Mouse (Mus musculus): ENCODE data around the gene Fam120b.
"Not testable (repeated sequence)": the region's sequence is repeated elsewhere in the genome, so short reads cannot be mapped to it uniquely, and the experiment has no call there.

The Fam120b gene

DNA sequence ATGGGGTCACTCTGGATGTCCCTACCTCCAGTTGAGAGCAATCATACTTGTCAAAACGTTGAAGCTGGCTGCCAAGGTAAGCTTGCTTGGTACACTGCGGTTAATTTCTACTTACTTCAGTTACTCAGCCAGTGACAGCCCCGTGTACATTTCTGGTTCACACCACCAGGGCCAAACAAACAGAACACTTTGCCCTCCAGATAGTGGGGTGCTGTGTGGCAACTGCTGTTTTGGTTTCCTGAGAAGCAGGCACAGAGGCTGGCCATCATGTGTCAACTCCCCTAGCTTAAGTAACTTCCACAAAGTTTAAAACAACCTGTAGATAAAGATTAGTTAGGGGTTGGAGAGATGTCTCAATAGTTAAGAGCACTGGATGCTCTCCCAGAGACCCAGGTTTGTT, 38.7 kb downstream of the Fam120b start:
- no peak for DNase-seq

- DNase-seq, result no peak
Observed at GRCm38 (mm10) chr17:15440067-15440462, 44.1 kb downstream of the Fam120b start.

DNA sequence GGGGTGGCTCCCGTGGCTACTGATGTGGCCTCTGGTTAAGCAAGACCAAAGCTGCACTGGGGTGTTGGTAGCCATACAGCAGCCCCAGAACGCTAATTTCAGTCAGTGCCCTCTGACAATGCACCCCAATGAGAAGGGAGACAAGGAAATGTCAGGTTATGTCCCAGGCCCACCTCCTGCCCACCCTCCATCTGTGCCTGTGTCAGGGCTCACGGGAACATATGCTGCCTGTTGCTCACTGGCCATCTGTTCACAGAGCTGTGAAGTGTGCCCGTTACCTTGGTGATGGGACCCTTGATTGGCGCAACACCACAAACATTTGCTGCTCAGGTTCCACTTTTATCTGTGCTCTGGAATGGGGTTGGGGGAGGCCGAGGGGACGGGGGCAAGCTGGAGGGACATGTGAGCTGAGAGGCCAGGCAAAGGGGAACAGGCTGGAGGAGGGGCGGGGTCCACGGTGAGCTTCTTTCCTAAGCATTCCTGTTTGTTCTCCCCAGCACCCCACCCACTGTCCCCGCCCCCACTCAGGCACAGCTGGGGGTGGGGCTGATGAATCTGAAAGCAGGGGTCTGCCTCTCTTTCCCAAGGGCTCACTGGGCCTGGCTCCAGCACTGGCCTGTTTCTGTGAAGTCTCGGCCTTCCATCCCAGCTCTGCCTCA, 44.6 kb downstream of the Fam120b start:
- DNase-seq, result no peak

DNA sequence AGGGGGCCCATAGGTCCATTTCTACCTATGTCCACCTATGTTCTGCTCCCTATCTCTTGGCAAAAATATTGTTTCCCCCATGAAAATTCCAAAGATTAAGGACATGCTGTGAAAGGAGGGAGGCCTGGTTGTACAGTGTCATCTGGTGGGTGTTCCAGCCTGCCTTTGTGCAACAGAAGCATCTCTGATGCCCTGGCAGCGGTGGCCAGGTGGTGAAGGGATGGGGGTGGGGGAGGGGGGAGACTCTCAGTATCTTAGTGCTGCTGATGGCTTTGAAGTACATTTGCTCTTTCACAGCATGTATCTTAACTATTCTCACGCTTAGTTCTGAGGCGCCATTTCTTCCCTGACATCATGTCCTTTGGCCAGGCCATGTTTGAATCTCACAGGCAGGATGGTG, 49.4 kb downstream of the Fam120b start:
- DNase-seq, result no peak

- no peak for DNase-seq
Observed at GRCm38 (mm10) chr17:15447831-15448230, 51.8 kb downstream of the Fam120b start.

DNA sequence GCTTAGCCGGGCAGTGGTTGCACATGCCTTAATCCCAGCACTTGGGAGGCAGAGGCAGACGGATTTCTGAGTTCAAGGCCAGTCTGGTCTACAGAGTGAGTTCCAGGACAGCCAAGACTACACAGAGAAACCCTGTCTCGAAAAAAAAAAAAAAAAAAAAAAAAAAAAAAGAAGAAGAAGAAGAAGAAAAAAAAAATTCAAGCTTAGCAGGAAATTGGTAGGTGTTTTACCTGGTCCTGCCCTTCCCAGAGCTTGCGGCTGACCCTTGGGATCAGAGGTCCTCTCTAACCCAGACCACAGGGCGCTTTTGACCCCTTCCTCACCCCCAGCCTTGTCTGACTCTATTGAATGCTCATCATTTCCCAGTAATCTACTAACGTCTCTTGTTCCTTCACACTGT, 53.1 kb downstream of the Fam120b start:
- DNase-seq, result not testable (repeated sequence)

DNA sequence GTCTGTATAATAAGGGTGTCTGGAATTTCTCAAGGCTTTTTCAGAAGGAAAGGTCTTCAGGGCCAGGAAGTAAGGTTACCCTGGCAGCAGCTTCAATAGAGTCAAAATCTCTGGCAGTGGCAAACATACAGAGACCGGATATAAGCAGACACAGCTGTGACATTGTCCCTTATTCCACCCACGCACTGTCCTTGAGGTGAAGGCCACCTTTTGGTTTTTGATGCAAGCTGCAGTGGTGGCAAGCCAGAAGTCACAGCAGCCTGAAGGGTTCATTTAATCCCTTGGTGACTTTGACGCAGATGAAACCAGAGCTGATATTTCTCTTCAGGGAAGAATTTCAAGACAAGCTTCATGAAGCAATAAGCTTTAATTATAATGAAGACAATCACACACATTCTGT, 53.6 kb downstream of the Fam120b start:
- no peak for DNase-seq

GRCm38 (mm10) chr17:15455203-15455602, 59.2 kb downstream of the Fam120b start:
- no peak for DNase-seq

DNA sequence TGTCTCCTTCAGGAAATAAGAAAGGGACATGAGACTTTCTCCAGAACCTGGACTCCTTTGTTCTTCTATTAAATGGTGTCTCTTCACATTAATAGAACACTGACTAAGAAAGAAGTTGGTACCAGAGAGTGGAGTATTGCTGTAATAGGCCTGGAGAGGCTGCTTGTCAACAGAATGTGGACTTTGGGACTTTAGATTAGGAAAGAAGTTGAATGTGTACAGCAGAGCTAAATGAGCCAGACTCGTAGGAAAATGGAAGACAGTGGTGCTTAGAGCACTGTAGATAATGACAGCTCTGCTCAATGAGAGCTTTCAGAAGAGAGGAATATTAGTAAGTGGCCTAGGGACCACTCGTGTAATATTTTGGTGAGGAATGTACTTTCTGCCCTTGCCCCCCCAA, 60.6 kb downstream of the Fam120b start:
- no peak for DNase-seq

DNA sequence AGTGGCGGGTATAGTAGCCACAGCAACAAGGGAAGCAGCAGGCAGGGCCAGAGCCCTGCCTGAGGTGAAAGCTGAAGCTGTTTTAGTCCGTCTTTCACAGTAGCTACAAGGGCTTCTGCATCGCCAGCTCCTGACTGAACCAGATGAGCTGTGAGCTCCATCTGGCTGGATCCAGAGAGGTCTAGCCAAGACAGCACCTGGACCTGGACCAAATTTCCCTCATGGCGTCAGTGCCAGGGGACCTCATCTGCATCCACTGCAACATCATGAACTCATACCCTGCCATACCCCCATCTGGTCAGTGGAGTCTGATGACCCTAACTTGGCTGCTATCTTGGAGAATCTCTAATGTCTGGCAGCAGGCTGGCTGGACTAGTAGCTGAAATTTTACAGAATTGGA, 63.8 kb downstream of the Fam120b start:
- DNase-seq, result no peak

- DNase-seq, result no peak
Observed at GRCm38 (mm10) chr17:15461921-15462495, 66.0 kb downstream of the Fam120b start.

GRCm38 (mm10) chr17:15467669-15468068, 71.7 kb downstream of the Fam120b start:
- peak; percentile 71 to 82 for DNase-seq

DNA sequence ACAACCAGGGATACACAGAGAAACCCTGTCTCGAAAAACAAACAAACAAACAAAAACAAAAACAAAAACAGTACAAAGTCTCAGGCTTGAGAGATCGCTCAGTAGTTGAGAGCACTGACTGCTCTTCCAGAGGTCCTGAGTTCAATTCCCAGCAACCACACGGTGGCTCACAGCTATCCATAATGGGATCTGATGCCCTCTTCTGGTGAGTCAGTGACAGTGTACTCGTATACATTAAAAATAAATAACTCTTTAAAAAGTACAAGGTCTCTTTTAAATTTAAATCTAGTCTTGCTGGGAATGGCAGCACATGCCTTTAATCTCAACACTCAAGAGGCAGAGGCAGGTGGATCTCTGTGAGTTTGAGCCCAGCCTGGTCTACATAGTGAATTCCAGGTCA, 76.7 kb downstream of the Fam120b start:
- no peak for DNase-seq
